Mouse (Mus musculus) CH12.LX (cell line): Measurements from ENCODE around the gene Cald1.

Source experiments
- CTCF ChIP-seq, 2 experiments: IDR thresholded peaks in 1 of 2; conservative IDR thresholded peaks in 1 of 2; 2 replicates each; pipeline ENCODE4 v1.5.1; 2011 to 2012; ENCODE audit warnings: low read depth in 2 of 2, low read length in 2 of 2, improper control_type of control experiment in 1 of 2, inconsistent platforms in 1 of 2, mild to moderate bottlenecking in 1 of 2, moderate library complexity in 1 of 2
- ELF1 ChIP-seq: IDR thresholded peaks from 2 replicates; pipeline ENCODE4 v1.6.1; 2014; ENCODE audit warnings: low read depth, mild to moderate bottlenecking, inconsistent platforms, low read length, improper control_type of control experiment
- SIN3A ChIP-seq: IDR thresholded peaks from 2 replicates; pipeline ENCODE4 v1.6.1; 2012; ENCODE audit warnings: low read length, improper control_type of control experiment, inconsistent platforms

DNA sequence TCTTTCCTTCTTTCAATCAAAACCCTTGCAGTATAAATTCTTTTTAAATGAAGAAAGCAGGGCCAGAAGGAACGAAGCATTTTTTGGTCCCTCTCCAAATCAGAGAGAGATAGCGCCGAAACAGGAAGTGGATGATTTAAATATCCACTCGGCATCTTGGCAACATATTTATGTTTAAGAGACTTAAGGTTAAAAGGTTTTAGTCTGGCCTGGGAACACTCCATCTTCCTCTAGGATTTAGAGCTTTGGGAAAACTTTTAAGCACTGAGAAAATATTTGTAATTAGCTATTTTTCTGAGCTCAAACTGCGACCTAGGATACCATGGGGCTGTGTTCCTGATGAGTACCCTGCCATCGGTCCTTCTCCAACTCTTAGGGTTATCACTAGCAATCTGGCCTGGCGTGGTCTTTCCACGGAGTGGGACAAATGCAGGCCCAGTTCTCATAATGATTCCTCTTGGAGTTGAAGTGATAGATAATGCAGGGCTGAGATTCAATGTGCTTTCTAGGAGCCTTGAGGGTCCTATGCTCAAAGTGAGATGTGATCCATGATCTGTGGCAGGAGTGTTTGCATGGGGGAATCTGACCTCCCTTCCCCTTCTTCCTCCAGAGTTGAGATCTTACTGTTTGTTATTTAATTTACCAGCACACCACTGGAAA, 28.4 kb downstream of the Cald1 start:
- TF ChIP-seq CTCF (conservative IDR thresholded peaks at IDR 0.05 in 1 of 2, IDR thresholded peaks at IDR 0.05 in 1 of 2; ENCODE audit: low read depth in 2 of 2, low read length in 2 of 2) (no peak), SIN3A (no peak), ELF1 (no peak)
